Mouse (Mus musculus) E14TG2a.4 (cell line): Measurements from ENCODE around the gene Mmachc.
"Not testable (repeated sequence)": the region's sequence is repeated elsewhere in the genome, so short reads cannot be mapped to it uniquely, and the experiment has no call there.

Experiments used
- H3K27me3 ChIP-seq: 2 replicates; pipeline ENCODE4 v1.6.1; 2014; ENCODE audit warnings: low read length, control low read depth; ENCODE audit not compliant: insufficient read depth
- H3K36me3 ChIP-seq: 2 replicates; pipeline ENCODE4 v1.6.1; 2014; ENCODE audit warnings: low read length, control low read depth; ENCODE audit not compliant: insufficient read depth
- H3K4me1 ChIP-seq: replicated peaks from 2 replicates; pipeline ENCODE4 v1.6.1; 2014; ENCODE audit warnings: low read depth, low read length, control low read depth
- H3K4me3 ChIP-seq: replicated peaks from 2 replicates; pipeline ENCODE4 v1.5.1; 2014; ENCODE audit warnings: mild to moderate bottlenecking, low read length
- H3K9me3 ChIP-seq: 2 replicates; pipeline ENCODE4 v1.6.1; 2014; ENCODE audit warnings: low read length, control low read depth
- CTCF ChIP-seq: conservative IDR thresholded peaks from 2 replicates; pipeline ENCODE4 v1.5.1; 2014; ENCODE audit warnings: low read length
- NANOG ChIP-seq: IDR thresholded peaks from 2 replicates; pipeline ENCODE4 v1.6.1; 2014; ENCODE audit warnings: borderline replicate concordance, low read length, mixed read lengths
- POU5F1 ChIP-seq: IDR thresholded peaks from 2 replicates; pipeline ENCODE4 v1.6.1; 2014; ENCODE audit warnings: low read length, borderline replicate concordance

Gene Mmachc

DNA sequence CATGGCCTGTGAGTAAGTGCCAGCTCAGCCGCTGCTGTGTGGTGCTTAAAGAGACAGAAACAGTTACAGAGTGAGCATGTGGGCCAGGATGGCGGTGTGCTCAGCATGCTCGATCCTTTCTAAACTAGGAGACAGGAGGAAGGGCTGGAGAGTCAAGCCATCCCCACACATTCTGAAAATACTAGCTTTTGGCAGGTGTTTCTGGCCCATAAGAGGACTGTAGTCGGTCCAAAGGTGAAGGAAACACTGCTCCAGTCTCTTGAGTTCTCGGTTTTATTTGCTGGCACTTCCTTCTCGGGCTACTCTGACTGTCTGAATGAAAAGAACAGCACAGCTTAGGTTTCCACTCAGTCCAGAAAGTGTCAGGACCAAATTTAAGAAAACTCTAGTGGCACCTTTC is 47.4 kb downstream of the Mmachc start:
- Histone ChIP-seq H3K4me1 (peaks cover 46% of the 10 kb centered on the region), H3K4me3 (no peak overlapping the region; the same call in 1 of the 2 replicates), H3K27me3 (no peaks in the 10 kb centered on the region), H3K36me3 (no peaks in the 10 kb centered on the region), H3K9me3 (no peaks in the 10 kb centered on the region)
- TF ChIP-seq POU5F1 (no peak), NANOG (no peak), CTCF (no peak)

GRCm38 (mm10) chr4:116659916-116660315 is 48.3 kb downstream of the Mmachc start:
- not testable (repeated sequence) for H3K27me3 ChIP-seq, H3K9me3 ChIP-seq, H3K4me3 ChIP-seq, H3K36me3 ChIP-seq
- H3K4me1 ChIP-seq, result peaks cover 55% of the 10 kb centered on the region

DNA sequence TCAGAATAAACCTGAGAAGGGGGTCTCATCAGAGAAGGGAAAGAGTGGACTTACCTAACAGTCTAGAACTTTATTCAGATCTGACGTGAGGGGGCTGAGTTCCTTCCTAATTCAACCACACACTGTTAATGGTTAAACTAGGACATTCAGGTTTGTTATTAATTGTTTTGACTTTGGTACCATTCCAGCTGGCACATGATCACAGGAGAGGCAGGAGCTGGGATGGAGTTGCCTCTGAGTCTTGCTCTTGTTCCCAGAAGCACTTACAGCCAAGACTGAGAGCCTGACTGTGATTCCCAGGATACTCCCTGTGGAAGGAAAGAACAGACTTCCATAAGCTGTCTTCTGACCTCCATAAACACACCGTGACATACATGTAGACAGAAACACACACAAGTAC is 48.7 kb downstream of the Mmachc start:
- no peaks in the 10 kb centered on the region for H3K9me3 ChIP-seq
- peaks cover 59% of the 10 kb centered on the region for H3K4me1 ChIP-seq
- no peaks in the 10 kb centered on the region for H3K27me3 ChIP-seq
- no peaks in the 10 kb centered on the region for H3K36me3 ChIP-seq
- no peak overlapping the region for H3K4me3 ChIP-seq
- no peak for TF ChIP-seq NANOG
- no peak for TF ChIP-seq CTCF
- no peak for TF ChIP-seq POU5F1

DNA sequence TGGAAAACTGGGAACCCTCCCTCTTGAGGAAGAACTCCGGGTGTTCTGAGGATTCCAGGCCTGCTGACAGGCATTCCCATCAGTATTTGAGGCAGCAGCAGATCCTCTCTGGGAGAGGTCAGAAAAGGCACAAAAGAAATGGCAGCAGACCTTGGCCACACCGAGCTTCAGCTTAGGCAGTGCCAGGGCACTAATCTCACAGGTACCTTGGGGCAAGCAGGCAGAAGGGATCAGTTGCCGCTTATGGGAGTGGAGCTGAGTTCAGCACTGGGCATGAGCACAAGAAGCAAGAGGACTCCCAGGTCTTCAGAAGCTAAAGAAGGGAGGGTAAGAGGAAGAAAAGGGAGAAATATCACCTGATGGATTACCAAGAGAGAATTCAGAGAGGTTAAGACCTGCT is 50.2 kb downstream of the Mmachc start:
- Histone ChIP-seq H3K4me1 (peaks cover 59% of the 10 kb centered on the region), H3K27me3 (no peaks in the 10 kb centered on the region), H3K9me3 (no peaks in the 10 kb centered on the region), H3K36me3 (no peaks in the 10 kb centered on the region), H3K4me3 (no peak overlapping the region)
- TF ChIP-seq CTCF (no peak), NANOG (no peak), POU5F1 (no peak)

DNA sequence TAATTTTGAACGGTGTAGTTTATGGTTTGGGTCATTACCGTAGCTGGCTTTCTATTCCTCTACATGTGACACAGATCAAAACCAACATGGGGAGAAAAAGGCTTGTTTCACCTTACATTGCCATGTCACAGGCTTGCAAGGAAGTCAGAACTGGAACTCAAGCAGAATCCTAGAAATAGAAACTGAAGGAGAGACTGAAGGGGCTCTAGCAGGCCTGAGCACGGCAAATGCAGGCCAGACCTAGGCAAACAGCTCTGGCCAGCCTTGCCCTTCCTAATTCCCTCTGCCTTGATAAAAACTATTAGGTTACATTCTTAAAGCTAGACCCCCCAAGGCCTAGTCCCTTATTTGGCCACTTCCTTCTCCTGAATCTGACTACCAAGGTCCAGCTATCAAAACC is 52.5 kb downstream of the Mmachc start:
- no peak overlapping the region for H3K4me3 ChIP-seq
- H3K27me3 ChIP-seq, result no peaks in the 10 kb centered on the region
- H3K36me3 ChIP-seq, result no peaks in the 10 kb centered on the region
- no peaks in the 10 kb centered on the region for H3K9me3 ChIP-seq
- H3K4me1 ChIP-seq, result peaks cover 61% of the 10 kb centered on the region
- TF ChIP-seq CTCF (no peak), POU5F1 (no peak), NANOG (no peak)

DNA sequence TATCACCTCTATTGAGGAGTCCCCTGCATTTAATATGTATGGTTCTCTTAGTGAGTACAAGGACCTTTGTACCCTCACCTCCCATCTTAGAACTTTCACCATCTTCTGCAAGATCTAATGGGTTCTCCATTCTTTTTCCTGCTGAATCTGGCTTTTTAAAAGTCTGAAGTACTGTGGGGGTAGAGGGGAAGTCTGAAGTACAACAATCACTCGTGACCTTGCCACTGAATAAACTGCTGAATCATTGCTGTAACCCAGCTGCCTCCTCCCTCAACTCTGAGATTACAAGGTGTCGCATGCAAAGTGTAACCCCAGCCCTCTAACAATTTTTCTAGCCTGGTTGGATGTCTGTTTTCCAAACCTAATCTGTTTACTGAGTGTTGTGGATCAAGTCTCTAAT is 53.1 kb downstream of the Mmachc start:
- no peaks in the 10 kb centered on the region for H3K9me3 ChIP-seq
- no peak overlapping the region for H3K4me3 ChIP-seq
- H3K36me3 ChIP-seq, result peaks cover under 1% of the 10 kb centered on the region
- H3K4me1 ChIP-seq, result peaks cover 62% of the 10 kb centered on the region
- TF ChIP-seq CTCF (no peak), POU5F1 (no peak), NANOG (no peak)
- no peaks in the 10 kb centered on the region for H3K27me3 ChIP-seq

GRCm38 (mm10) chr4:116653228-116653627 is 55.0 kb downstream of the Mmachc start:
- no peak for TF ChIP-seq NANOG
- no peak for TF ChIP-seq POU5F1

More at GRCm38 (mm10) chr4:116653228-116653627, 55.0 kb downstream of the Mmachc start:
- H3K27me3 ChIP-seq, result no peaks in the 10 kb centered on the region
- H3K36me3 ChIP-seq, result peaks cover 19% of the 10 kb centered on the region
- no peak overlapping the region for H3K4me3 ChIP-seq
- H3K4me1 ChIP-seq, result peaks cover 67% of the 10 kb centered on the region
- H3K9me3 ChIP-seq, result no peaks in the 10 kb centered on the region
